Mouse (Mus musculus) heart, postnatal 10 days (tissue): ENCODE results near the gene Zfp273. TPM values are rescaled to one million over a fixed set of nuclear protein-coding genes. Genes with fewer than 3 reads are reported as not detected.
"Not testable (repeated sequence)": the region's sequence is repeated elsewhere in the genome, so short reads cannot be mapped to it uniquely, and the experiment has no call there.

Source experiments
- DNase-seq, 2 experiments: peaks; one replicate each; pipeline ENCODE4 v3.0.0; 2021
- intact Hi-C: fragments of 180-260 bp; cut with DNase I; formaldehyde crosslinking; loops from one replicate; pipeline ENCODE4 v1.15.1; 2025
- total RNA-seq, 2 experiments: library from RNA; stranded (reverse); gene quantifications; 2 replicates each; pipeline ENCODE4 v1.2.3; 2021

Gene Zfp273
- 1 to 10 TPM; 1.9 to 2.8 TPM for total RNA-seq

DNA sequence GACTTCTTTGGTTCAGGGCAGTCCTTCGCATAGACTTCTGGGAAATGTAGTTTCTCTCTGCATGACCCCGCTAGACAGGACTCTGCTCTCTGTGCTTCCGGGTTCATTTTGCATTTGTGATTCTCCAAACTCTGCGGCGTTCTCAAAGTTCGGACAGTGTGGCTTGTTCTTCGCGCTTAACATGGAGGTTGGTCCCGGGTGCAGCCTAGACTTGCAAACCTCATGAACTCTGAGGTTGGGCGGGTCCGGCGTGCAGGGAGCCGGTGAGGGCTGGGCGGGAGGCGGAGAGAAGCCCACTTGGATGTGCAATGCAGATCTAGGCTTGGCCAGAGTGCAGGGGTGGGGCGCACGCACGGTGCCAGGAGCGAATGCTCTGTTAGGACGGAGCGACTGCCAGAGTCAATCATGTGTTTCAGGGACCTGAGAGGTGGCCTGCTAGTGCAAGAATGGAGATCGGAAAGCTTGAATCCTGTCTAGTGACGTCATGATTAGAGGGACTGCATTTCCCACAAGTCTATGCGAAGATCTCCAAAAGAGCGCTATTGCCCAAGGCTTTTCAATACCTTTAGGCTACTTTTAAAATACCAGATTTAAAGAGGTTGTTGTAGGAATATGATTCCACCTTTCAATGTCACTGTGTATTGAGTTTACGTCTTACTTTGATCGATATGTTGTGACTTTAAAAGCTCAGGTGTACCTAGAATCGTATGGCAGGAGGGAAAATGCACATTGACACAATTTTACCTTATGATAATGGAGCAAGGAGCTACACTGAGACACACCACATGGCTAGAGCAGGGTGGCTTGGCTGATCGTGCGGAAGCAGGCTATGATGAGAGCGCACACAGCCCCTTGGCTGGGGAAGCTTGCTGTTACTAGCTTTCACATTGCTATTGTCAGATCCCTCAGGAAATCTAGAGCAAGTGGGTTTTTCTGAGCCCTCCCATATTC lies at the start of gene Zfp273:
TSS of gene Zfp273 (plus strand) at position 31 of the 951 bp plus-strand sequence.
- intact Hi-C loops, result loop anchor here (2.0 to 10.0 kb wide), 2 partner anchors 57 to 549 kb away; no protein-coding TSS in a partner anchor
- DNase-seq, result peak; percentile 87 to 88

- intact Hi-C loops, result loop anchor here (2.0 kb wide), 1 partner anchor 25 kb away; the partner anchor contains the start of gene Zfp85
- peak; percentile 80 to 86 for DNase-seq
Measured at GRCm38 (mm10) chr13:67779265-67780221, 34.0 kb upstream of the Zfp273 start, which contains the start of gene Zfp493. Zfp493 (plus strand) TSS chr13:67779693.

GRCm38 (mm10) chr13:67791921-67792455 lies 21.6 kb upstream of the Zfp273 start:
- intact Hi-C loops, result no loop called here
- DNase-seq, result no peak

- DNase-seq, result no peak
- intact Hi-C loops, result no loop called here
Measured at GRCm38 (mm10) chr13:67798618-67799017, 14.9 kb upstream of the Zfp273 start.

- DNase-seq, intact Hi-C loops: not testable (repeated sequence)
Measured at GRCm38 (mm10) chr13:67799151-67799550, 14.4 kb upstream of the Zfp273 start.

- no peak for DNase-seq
- intact Hi-C loops, result loop anchor here (2.0 to 10.0 kb wide), 2 partner anchors 55 to 547 kb away; no protein-coding TSS in a partner anchor
Measured at GRCm38 (mm10) chr13:67811651-67812210, 1.8 kb upstream of the Zfp273 start.

- no peak for DNase-seq
- intact Hi-C loops, result loop anchor here (2.0 to 10.0 kb wide), 2 partner anchors 56 to 548 kb away; no protein-coding TSS in a partner anchor
Measured at GRCm38 (mm10) chr13:67812961-67813709, 405 bp upstream of the Zfp273 start.

- DNase-seq, result no peak
- intact Hi-C loops, result loop anchor here (10.0 kb wide), 1 partner anchor 554 kb away; no protein-coding TSS in a partner anchor
Measured at GRCm38 (mm10) chr13:67818636-67819035, 5.1 kb downstream of the Zfp273 start.

- intact Hi-C loops, result loop anchor here (5.0 kb wide), 2 partner anchors 104 to 149 kb away; partner anchors contain the start of gene Zfp65
- DNase-seq, result peak; percentile 34 to 70
Measured at GRCm38 (mm10) chr13:67830911-67831336, 17.4 kb downstream of the Zfp273 start, which contains the start of gene Gm10037. Gm10037 (plus strand) TSS chr13:67831106.

DNA sequence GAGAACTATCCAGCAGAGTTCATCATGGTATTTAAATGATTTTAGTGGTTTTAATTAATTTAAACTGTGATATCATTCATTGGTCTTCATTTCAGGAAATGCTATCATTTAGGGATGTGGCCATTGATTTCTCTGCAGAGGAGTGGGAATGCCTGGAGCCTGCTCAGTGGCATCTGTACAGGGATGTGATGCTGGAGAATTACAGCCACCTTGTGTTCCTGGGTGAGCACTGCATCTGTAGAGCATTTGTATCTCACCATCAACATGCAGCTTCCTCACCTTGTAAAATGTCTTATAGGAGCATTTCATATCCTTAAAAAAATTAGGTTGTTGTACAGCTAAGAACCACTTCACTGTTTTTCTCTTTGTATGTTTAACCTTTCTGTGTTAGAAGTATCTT lies 19.6 kb downstream of the Zfp273 start:
- intact Hi-C loops, result loop anchor here (5.0 kb wide), 2 partner anchors 106 to 151 kb away; partner anchors contain the start of gene Zfp65
- DNase-seq, result not testable (repeated sequence)

DNA sequence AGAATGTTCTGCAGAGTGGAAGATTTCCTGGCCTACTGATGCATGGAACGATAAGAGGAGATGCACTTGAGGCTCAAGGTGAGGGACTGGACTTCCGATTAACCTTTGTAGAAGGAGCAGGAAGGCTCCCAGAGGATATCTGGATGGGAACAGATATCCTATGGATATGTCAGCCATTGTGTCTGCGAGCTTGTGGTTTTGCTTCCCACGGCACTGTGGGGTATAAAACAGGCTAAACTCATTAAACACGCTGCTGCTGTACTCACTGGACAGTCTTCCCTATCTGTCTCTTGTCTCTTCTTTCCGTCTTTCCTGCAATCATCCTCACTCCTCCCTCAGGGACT lies 30.2 kb downstream of the Zfp273 start:
- intact Hi-C loops, result loop anchor here (5.0 to 10.0 kb wide), 3 partner anchors 206 to 739 kb away; partner anchors contain the start of genes Gm28557, Gm49345 and Zfp729a

GRCm38 (mm10) chr13:67844119-67844852 lies 30.7 kb downstream of the Zfp273 start:
- DNase-seq, result peak; percentile 54 to 74
- intact Hi-C loops, result loop anchor here (5.0 to 10.0 kb wide), 3 partner anchors 207 to 739 kb away; partner anchors contain the start of genes Gm28557, Gm49345 and Zfp729a

More for the DNA sequence above, 30.2 kb downstream of the Zfp273 start:
- no peak for DNase-seq

- peak; percentile 3 for DNase-seq
- intact Hi-C loops, result loop anchor here (5.0 to 10.0 kb wide), 3 partner anchors 208 to 740 kb away; partner anchors contain the start of genes Gm28557, Gm49345 and Zfp729a
Measured at GRCm38 (mm10) chr13:67844853-67845194, 31.3 kb downstream of the Zfp273 start.

GRCm38 (mm10) chr13:67850361-67850760 lies 36.8 kb downstream of the Zfp273 start:
- intact Hi-C loops, result no loop called here
- no peak for DNase-seq

DNA sequence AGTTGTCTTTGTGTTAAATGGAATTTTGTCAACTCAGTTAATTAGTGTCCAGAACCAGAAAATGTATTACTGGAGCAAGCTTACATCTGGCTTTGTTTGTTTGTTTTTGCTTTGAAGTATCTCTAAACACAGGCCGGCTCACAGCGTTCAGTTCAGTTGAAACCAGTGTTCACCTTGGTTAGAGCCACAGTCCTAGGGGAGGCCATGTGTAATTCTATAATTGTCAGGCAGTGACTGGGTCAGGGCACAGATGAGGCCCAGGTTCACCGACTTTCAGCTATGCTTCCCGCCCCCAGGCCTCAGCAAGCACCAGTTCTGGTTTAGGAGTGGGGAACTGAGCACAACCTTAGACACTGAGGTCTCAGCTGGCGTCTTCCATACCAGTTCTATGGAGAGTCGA lies 39.6 kb downstream of the Zfp273 start:
- intact Hi-C loops, result no loop called here

DNA sequence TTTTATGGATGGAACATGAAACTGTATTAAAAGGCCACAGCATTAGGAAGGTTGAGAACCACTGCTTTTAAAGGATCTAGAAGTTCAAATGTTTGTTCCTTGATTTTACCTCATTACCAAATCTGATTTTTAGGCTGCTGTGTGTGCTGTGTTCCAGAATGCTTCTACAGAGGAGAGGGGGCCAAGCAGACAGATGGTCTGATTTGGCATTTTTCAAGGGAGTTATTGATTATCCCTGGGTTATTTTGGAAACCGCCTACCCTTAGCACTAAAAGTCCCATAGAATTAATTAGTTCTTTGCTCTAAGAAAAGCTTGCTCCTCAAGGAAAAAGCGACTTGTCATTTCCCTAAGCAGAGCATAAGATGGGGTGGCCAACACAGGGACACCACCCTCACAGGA lies 40.4 kb downstream of the Zfp273 start:
- intact Hi-C loops, result no loop called here
- DNase-seq, result no peak

More for the DNA sequence above, 39.6 kb downstream of the Zfp273 start:
- no peak for DNase-seq

GRCm38 (mm10) chr13:67857317-67857716 lies 43.8 kb downstream of the Zfp273 start:
- DNase-seq, result no peak
- intact Hi-C loops, result no loop called here

GRCm38 (mm10) chr13:67862508-67862907 lies 49.0 kb downstream of the Zfp273 start:
- intact Hi-C loops, result no loop called here
- no peak for DNase-seq
